Mouse (Mus musculus): Measurements from ENCODE around the gene Ptprcap.

GRCm38 (mm10) chr19:4147782-4148490, 5.5 kb upstream of the Ptprcap start:
- TF ChIP-seq POLR2A (IDR thresholded peaks at IDR 0.05; ENCODE audit: low read depth, low read length), result no peak
- no peak for TF ChIP-seq CTCF (conservative IDR thresholded peaks at IDR 0.05; ENCODE audit: insufficient read depth, insufficient read length, low read depth, low read length)
